Mouse (Mus musculus) monocyte, adult 2 months (primary cell): Measurements from ENCODE around the gene Aplnr.

Source experiments
- DNase-seq, 2 experiments: peaks; one replicate each; pipeline ENCODE4 v3.0.0; 2022; ENCODE audit warnings: low spot score in 2 of 2, low read depth in 1 of 2

Gene Aplnr

DNA sequence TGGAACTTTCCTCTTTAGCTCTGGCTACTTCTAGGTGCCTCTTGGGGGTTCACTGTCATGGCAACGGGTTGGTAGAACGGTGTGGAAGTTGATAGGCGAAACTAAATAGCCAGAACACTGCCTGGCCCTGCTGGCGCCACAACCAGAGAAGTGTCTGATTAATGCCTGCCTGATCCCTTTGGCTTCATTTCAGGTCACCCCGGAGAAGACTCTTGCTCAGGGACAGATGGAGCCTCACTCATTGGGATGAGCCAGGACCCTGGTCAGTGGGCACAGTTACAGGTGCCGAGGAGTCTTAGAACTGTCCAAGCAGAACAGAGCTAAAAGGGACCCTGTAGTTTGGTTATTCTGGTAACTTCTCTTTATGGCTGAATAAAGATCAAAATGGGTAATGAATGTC, 37.5 kb downstream of the Aplnr start:
- DNase-seq = no peak

GRCm38 (mm10) chr2:85178139-85178800, 42.2 kb downstream of the Aplnr start:
- DNase-seq = no peak

DNA sequence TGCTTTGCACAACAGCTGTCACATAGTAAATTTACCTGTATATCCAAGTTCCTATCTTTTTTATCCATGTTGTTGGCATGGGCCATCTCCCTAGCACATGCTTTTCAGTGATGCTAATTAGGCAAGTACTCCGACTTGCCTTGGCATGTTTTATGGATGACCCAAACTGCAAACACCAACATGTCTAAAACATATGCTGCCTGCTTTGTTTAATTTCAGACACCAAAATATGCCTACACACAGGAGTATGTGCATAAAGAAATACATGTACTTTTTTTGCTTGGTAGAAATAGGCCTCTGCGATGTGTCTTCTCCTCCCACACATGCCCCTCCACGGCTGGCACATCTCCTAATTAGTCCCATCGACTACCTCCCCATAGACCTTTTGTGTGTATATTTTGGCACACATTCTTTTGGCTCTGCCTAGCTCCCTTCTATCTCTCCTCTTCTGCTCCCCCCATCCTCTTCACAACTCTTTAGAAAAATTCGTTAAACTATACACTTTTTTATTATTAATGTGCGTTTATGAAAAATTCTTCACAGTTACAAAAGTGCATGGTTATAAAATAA, 51.6 kb downstream of the Aplnr start:
- no peak for DNase-seq
